Mouse (Mus musculus): ENCODE data around the gene Akap9. TPM values are rescaled to one million over a fixed set of nuclear protein-coding genes. Genes with fewer than 3 reads are reported as not detected.
A peak's percentile ranks its signal among the peaks of the same experiment; 100 is the strongest.
"Not testable (repeated sequence)": the region's sequence is repeated elsewhere in the genome, so short reads cannot be mapped to it uniquely, and the experiment has no call there.

The Akap9 gene
- total RNA-seq (2021), result 10 to 100 TPM; 48.7 to 69.2 TPM
- long read RNA-seq, experiment 1, partial matches to known transcripts, result 7 of 13 reads
- long read RNA-seq, experiment 1, other reads (novel, unspliced or antisense), result 6 of 13 reads
- long read RNA-seq, experiment 2, partial matches to known transcripts, result 5 of 9 reads
- long read RNA-seq, experiment 2, other reads (novel, unspliced or antisense), result 4 of 9 reads

GRCm38 (mm10) chr5:3927801-3928689, at the start of gene Akap9:
Gene Akap9, plus strand, starts transcription at chr5:3928054.
- peak; percentile 73 for DNase-seq

GRCm38 (mm10) chr5:3886862-3887261, 41.0 kb upstream of the Akap9 start:
- DNase-seq, result not testable (repeated sequence)

GRCm38 (mm10) chr5:3889201-3889600, 38.7 kb upstream of the Akap9 start:
- DNase-seq, result no peak

DNA sequence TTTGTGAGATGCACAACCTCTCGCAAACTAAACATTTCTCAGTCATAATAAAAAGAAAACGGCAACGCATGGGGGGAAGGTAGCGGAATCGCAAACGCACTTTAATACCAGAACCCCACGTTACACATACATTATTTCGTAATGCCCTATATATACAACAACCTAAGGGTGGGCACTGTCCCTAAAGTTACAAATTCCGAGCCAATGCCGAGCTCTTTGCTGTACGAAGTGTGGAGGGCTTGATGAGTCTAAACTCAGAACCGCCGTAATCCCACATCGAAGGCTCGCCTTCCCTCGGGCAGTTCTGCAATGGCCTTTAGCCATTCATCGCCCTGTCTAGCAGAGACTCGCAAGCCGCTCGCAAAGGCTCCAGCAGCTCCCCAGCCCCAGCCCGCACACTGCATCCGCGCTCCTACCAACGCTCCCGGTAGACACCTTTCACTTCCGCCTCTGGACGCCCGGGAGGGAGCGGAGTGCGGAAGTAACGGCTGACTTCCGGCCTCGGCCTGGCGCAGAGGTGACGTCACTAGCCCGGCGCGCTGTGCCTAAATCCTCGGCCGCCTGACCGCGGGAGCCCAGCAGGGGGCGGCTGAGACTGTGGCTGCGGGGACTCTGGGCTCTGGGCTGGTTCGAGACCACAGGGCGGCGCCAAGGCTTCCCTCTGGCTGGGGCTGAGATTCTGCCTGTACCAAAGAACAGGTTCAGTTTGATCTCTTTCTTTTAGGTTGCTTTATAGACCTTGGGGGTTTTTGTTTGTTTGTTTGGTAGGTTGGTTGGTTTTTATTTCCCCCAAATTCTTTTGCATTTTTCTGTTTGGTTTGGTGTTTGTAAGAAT, 34.2 kb upstream of the Akap9 start, which contains the start of gene Mterf1a:
Mterf1a (minus strand) TSS at position 475 of the 835 bp plus-strand sequence.
- not testable (repeated sequence) for DNase-seq

GRCm38 (mm10) chr5:3894294-3894619, 33.6 kb upstream of the Akap9 start:
- DNase-seq, result not testable (repeated sequence)

DNA sequence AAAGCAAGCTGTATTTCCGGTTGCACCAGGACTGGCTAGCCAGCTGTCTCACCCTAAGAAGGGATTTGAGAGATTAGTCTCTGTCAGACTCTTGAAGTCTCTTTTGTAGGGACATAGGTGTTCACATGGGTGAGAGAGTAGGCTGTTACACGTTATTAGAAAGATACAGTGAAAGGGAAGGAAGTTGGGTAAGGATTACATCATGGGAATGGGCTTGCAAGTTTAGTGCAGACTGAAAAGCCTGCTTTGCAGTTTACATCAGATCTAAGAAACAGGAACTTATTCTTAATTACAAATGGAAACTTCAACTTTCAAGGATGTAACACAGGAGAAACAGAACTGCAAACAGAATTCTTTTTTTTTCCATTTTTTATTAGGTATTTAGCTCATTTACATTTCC, 22.4 kb upstream of the Akap9 start:
- DNase-seq, result no peak

GRCm38 (mm10) chr5:3922350-3922749, 5.5 kb upstream of the Akap9 start:
- DNase-seq, result no peak

- DNase-seq, result no peak
Observed at GRCm38 (mm10) chr5:3926666-3927065, 1.2 kb upstream of the Akap9 start.

DNA sequence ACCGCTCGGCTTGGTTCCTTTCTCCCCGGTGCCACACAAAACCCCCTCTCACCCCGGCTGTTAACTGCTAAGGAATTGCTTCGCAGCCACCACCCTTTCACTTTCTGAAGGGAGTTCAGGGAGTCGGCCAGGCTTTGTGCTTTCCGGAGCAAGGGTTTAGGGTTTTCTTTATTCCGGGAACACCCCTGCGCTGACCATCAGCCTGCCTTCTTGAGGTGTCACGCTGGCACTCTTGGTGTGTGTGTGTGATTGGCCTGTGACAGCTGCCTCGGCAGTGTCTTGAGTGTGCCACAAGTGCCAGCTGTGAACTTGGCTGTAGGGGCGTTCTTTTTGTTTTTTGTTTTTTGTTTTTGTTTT, 814 bp downstream of the Akap9 start:
- DNase-seq, result peak; percentile 34

DNA sequence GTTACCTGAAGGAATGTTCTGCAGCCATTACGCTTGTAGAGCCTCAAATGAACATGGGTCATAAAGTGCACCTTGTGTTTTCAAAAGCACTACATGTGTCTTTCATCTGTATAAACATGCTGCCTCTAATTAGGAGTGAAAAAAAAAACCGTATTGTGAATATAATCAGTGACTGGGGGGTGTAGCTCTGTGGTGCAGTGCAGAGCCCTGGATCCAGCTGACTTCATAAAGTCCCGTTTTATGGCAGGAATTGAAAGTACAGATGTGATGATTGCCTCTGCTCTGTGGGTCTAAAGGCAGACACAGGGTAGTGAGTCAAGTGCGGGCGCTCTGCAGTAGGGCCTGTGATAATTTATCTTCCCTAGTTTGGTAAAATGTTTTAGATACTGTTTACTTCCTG, 2.9 kb downstream of the Akap9 start:
- DNase-seq, result no peak

DNA sequence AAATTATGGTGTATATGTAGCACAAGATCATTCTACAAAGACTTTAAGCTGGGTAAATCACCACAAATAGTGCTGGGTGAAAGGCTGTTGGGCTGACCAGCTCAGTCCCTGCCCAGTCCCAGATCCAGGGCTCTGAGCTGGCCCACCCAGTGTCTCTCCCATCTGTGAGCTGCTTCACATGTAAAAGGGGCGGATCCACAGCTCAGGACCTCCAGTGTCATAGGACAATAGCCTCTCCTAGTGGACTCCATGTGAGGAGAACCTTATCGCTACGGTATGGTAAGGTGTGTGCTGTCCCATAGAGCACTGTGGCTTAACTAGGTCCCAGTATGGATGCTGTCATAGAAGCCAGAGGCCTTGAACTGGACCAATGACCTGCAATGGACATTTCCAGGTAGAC, 3.8 kb downstream of the Akap9 start:
- DNase-seq, result no peak

- DNase-seq, result no peak
Observed at GRCm38 (mm10) chr5:3933551-3933950, 5.7 kb downstream of the Akap9 start.

DNA sequence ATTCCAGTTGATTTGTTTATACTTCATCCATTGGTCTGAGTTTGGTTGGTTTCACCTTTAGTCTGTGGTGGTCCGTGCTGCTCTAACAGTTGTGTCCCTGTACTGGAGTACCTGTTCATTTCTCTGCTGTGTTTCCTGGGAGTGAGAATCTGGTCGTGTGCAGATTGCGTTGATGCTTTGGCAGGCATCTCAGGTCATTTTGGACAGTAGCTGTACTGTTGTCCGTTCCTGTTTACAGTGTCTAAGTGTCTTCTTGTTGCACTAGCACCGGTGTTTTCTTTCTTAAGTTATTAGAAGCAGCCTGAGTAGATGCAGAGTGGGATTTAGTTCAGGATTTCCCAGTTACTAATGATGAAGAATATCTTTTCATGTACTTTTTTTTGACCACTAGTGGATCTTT, 7.4 kb downstream of the Akap9 start:
- DNase-seq, result no peak

DNA sequence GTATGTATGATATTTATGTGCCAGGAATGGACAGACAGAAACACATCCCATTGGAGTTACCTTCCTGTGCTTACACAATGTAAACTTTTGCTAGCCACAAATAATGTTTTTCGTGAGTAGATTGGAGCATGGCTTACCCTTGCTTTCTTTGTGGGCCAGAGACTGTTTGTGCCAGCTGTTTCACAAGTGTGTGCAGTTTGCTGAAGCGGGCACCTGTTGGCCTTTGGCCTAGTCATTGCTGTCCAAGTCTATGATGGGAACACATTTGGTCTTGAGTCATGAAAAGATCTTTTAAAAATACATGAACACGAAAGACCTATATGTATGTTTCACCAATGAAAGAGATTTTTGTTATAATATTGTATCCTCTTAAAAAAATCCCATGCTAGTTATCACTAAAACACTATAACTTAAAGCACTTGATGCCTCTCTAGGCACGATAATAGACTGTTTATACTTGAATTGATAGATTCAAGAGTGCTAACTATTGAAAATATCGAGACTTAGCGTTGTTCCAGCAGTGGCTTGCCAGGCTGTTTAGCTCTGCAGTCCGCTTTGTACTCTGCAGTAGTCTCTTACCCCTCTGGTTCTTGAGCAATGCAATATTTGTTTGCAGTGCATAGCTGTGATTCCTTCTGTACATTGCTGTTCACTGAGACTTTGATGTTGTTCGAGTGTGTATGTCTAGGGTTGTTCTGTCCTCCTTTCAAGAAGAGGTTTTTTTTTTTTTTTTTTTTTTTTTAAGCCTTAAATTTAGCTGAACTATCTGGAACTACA, 8.1 kb downstream of the Akap9 start:
- no peak for DNase-seq

DNA sequence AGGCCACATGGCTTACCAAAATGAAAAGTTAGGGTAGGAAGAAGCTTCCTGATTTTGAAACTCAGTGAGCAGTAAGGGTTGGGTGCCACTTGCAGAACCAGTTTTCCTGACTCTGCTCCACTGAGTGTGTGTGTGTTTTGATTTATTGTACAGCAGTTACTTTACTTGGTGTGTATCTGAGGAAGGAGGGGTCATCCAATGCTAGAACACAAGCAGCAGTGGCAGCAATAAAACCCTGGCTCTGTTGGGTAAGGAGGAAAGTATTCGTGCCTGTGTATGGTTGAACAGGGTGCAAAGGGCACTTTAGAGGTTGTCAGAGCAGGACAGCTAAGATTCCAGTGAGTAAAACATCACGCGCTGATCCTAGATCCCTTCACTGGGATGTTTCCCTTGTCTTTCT, 11.1 kb downstream of the Akap9 start:
- no peak for DNase-seq

DNA sequence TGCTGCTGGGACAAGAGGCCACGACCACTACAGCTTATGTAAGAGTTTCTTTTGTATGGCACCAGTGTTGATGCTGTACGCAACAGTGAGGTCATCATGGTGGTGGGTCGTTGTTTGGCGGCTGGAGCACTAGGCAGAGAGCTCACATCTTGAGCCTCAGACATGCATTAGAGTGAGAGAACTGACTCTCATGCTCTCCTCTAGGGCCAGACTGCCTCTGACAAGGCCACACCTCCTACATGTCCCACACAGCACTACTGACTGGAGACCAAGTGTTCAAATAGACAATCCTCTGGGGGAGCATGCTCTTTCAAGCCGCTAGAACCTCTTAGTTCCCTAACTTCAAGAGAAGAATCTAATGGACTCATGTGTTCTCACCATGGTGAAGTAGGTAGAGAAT, 11.5 kb downstream of the Akap9 start:
- no peak for DNase-seq

- no peak for DNase-seq
Observed at GRCm38 (mm10) chr5:3941240-3941639, 13.4 kb downstream of the Akap9 start.

- DNase-seq, result not testable (repeated sequence)
Observed at GRCm38 (mm10) chr5:3943169-3943568, 15.3 kb downstream of the Akap9 start.

DNA sequence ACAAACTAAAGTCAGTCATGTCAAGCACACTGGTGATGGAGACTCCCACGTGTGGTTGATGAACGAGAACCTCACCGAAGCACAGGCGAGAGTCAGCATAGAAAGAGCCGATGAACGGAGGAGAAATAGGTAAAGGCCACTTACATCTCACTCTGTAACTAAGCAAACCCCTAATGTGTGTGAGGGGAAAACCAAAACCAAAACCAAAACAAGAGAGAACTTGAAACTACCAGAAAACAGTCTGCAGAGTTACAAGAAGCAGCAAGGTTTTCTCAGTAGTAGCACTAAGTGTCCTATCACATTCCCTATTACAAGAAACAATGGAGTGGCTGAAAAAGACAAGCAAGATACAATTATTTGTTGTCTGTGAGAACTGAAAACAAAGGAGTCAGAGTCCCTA, 24.6 kb downstream of the Akap9 start:
- DNase-seq, result no peak

GRCm38 (mm10) chr5:3954541-3954940, 26.7 kb downstream of the Akap9 start:
- DNase-seq, result no peak

DNA sequence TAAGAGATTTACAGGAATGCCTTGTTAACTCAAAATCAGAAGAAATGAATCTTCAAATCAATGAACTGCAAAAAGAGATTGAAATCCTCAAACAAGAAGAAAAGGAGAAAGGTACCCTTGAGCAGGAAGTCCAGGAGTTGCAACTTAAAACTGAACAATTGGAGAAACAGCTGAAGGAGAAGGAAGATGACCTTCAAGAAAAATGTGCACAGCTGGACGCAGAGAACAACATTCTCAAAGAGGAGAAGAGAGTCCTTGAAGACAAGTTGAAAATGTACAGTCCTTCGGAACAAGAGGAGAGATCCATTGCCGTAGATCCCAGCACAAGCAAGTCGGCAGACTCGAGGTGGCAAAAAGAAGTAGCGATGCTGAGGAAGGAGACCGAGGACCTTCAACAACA, 33.4 kb downstream of the Akap9 start:
- DNase-seq, result no peak

DNA sequence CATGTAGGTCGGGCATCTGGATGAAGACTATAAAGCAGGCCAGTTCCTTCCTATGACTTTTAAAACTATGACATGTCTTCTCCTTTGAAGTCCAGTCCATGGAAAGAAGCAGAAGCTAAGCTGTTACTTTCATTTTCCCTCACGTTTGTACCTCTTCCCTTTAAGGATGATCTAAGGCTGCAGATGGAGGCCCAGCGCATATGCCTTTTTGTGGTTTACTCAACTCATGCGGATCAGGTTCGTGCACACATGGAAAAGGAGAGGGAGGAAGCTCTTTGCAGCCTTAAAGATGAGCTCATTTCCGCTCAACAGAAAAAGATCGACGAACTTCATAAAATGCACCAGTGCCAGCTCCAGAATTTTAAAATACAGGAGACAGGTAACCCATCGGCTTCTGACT, 40.6 kb downstream of the Akap9 start:
- DNase-seq, result no peak
